Mouse (Mus musculus): ENCODE measurements around the gene Gm20696. TPM values are rescaled to one million over a fixed set of nuclear protein-coding genes. Genes with fewer than 3 reads are reported as not detected.

The Gm20696 gene
- polyA plus RNA-seq, 1 experiment from 2014 or later: 6.5 TPM

GRCm38 (mm10) chr6:99263061-99263885, 403.3 kb downstream of the Gm20696 start:
- H3K36me3 ChIP-seq: no peaks in the 10 kb centered on the region
- H3K9ac ChIP-seq: no peak overlapping the region
- H3K4me2 ChIP-seq (replicated peaks): peak overlapping the region; percentile 21; the same call in 1 of the 2 replicates
- ATAC-seq (ENCODE audit: low FRiP score, low read depth): no peak
- no peak overlapping the region for H3K27ac ChIP-seq
- 14% methylated on average over 10 of the region's 12 CpGs for WGBS
- no peaks in the 10 kb centered on the region for H3K27me3 ChIP-seq
- no peak overlapping the region for H3K4me3 ChIP-seq
- H3K4me1 ChIP-seq: peaks cover 56% of the 10 kb centered on the region
- no peaks in the 10 kb centered on the region for H3K9me3 ChIP-seq

GRCm38 (mm10) chr6:99261737-99262130, 404.9 kb downstream of the Gm20696 start:
- Histone ChIP-seq H3K9me3 (no peaks in the 10 kb centered on the region), H3K27ac (no peak overlapping the region), H3K27me3 (no peaks in the 10 kb centered on the region), H3K9ac (no peak overlapping the region), H3K4me1 (peaks cover 50% of the 10 kb centered on the region), H3K36me3 (no peaks in the 10 kb centered on the region), H3K4me2 (replicated peaks) (no peak overlapping the region), H3K4me3 (no peak overlapping the region)
- WGBS: 61% methylated on average over 4 of the region's 4 CpGs
- no peak for ATAC-seq (ENCODE audit: low FRiP score, low read depth)

GRCm38 (mm10) chr6:99260941-99261736, 405.5 kb downstream of the Gm20696 start:
- Histone ChIP-seq H3K27ac (no peak overlapping the region), H3K9ac (no peak overlapping the region), H3K4me2 (replicated peaks) (no peak overlapping the region), H3K4me3 (no peak overlapping the region), H3K27me3 (no peaks in the 10 kb centered on the region), H3K4me1 (peaks cover 44% of the 10 kb centered on the region), H3K9me3 (no peaks in the 10 kb centered on the region), H3K36me3 (no peaks in the 10 kb centered on the region)
- 61% methylated on average over 11 of the region's 11 CpGs for WGBS
- ATAC-seq (ENCODE audit: low FRiP score, low read depth): no peak

- no peaks in the 10 kb centered on the region for H3K36me3 ChIP-seq
- no peak overlapping the region for H3K4me2 ChIP-seq (replicated peaks)
- H3K27me3 ChIP-seq: no peaks in the 10 kb centered on the region
- H3K9me3 ChIP-seq: no peaks in the 10 kb centered on the region
- H3K9ac ChIP-seq: no peak overlapping the region
- peaks cover 18% of the 10 kb centered on the region for H3K4me1 ChIP-seq
- ATAC-seq (ENCODE audit: low FRiP score, low read depth): no peak
- WGBS: 77% methylated on average over 5 of the region's 5 CpGs
- no peak overlapping the region for H3K27ac ChIP-seq
- H3K4me3 ChIP-seq: no peak overlapping the region
These were observed 408.3 kb downstream of the Gm20696 start for GRCm38 (mm10) chr6:99258346-99258745.

GRCm38 (mm10) chr6:99257676-99258075, 408.9 kb downstream of the Gm20696 start:
- no peaks in the 10 kb centered on the region for H3K9me3 ChIP-seq
- no peak for ATAC-seq (ENCODE audit: low FRiP score, low read depth)
- no peaks in the 10 kb centered on the region for H3K36me3 ChIP-seq
- no peak overlapping the region for H3K9ac ChIP-seq
- WGBS: 78% methylated on average over 2 of the region's 2 CpGs
- H3K4me2 ChIP-seq (replicated peaks): no peak overlapping the region
- no peak overlapping the region for H3K4me3 ChIP-seq
- no peak overlapping the region for H3K27ac ChIP-seq
- no peaks in the 10 kb centered on the region for H3K27me3 ChIP-seq
- H3K4me1 ChIP-seq: peaks cover 11% of the 10 kb centered on the region

- Histone ChIP-seq H3K9me3 (no peaks in the 10 kb centered on the region), H3K27ac (no peak overlapping the region), H3K9ac (no peak overlapping the region), H3K4me3 (no peak overlapping the region), H3K4me1 (no peaks in the 10 kb centered on the region), H3K4me2 (replicated peaks) (no peak overlapping the region), H3K36me3 (no peaks in the 10 kb centered on the region), H3K27me3 (no peaks in the 10 kb centered on the region)
- 83% methylated on average over 8 of the region's 8 CpGs for WGBS
- ATAC-seq (ENCODE audit: low FRiP score, low read depth): no peak
These were observed 413.3 kb downstream of the Gm20696 start for GRCm38 (mm10) chr6:99253331-99253730.

GRCm38 (mm10) chr6:99252816-99253215, 413.8 kb downstream of the Gm20696 start:
- Histone ChIP-seq H3K27me3 (no peaks in the 10 kb centered on the region), H3K4me3 (no peak overlapping the region), H3K27ac (no peak overlapping the region), H3K4me1 (no peaks in the 10 kb centered on the region), H3K9ac (no peak overlapping the region), H3K36me3 (no peaks in the 10 kb centered on the region), H3K4me2 (replicated peaks) (no peak overlapping the region), H3K9me3 (no peaks in the 10 kb centered on the region)
- ATAC-seq (ENCODE audit: low FRiP score, low read depth): no peak
- 73% methylated on average over 5 of the region's 5 CpGs for WGBS

GRCm38 (mm10) chr6:99251924-99252323, 414.7 kb downstream of the Gm20696 start:
- Histone ChIP-seq H3K9me3 (no peaks in the 10 kb centered on the region), H3K27ac (no peak overlapping the region), H3K9ac (no peak overlapping the region), H3K27me3 (no peaks in the 10 kb centered on the region), H3K4me2 (replicated peaks) (no peak overlapping the region), H3K4me3 (no peak overlapping the region), H3K36me3 (no peaks in the 10 kb centered on the region), H3K4me1 (no peaks in the 10 kb centered on the region)
- no peak for ATAC-seq (ENCODE audit: low FRiP score, low read depth)
- WGBS: 88% methylated on average over 4 of the region's 4 CpGs

- 85% methylated on average over 3 of the region's 3 CpGs for WGBS
- Histone ChIP-seq H3K36me3 (no peaks in the 10 kb centered on the region), H3K4me1 (no peaks in the 10 kb centered on the region), H3K9me3 (no peaks in the 10 kb centered on the region), H3K27me3 (no peaks in the 10 kb centered on the region), H3K27ac (no peak overlapping the region), H3K4me2 (replicated peaks) (no peak overlapping the region), H3K9ac (no peak overlapping the region), H3K4me3 (no peak overlapping the region)
- no peak for ATAC-seq (ENCODE audit: low FRiP score, low read depth)
These were observed 415.4 kb downstream of the Gm20696 start for GRCm38 (mm10) chr6:99251222-99251621.

- no peaks in the 10 kb centered on the region for H3K4me1 ChIP-seq
- no peaks in the 10 kb centered on the region for H3K9me3 ChIP-seq
- no peaks in the 10 kb centered on the region for H3K27me3 ChIP-seq
- no peaks in the 10 kb centered on the region for H3K36me3 ChIP-seq
- H3K9ac ChIP-seq: no peak overlapping the region
- H3K4me3 ChIP-seq: no peak overlapping the region
- no peak overlapping the region for H3K27ac ChIP-seq
- no peak overlapping the region for H3K4me2 ChIP-seq (replicated peaks)
- WGBS: 83% methylated on average over 5 of the region's 5 CpGs
- ATAC-seq (ENCODE audit: low FRiP score, low read depth): no peak
These were observed 417.0 kb downstream of the Gm20696 start for GRCm38 (mm10) chr6:99249496-99250030.

- WGBS: 56% methylated on average over 8 of the region's 8 CpGs
- Histone ChIP-seq H3K27ac (no peak overlapping the region), H3K4me2 (replicated peaks) (no peak overlapping the region), H3K27me3 (no peaks in the 10 kb centered on the region), H3K4me3 (no peak overlapping the region), H3K4me1 (no peaks in the 10 kb centered on the region), H3K9ac (no peak overlapping the region), H3K9me3 (no peaks in the 10 kb centered on the region), H3K36me3 (no peaks in the 10 kb centered on the region)
- ATAC-seq (ENCODE audit: low FRiP score, low read depth): no peak
These were observed 418.2 kb downstream of the Gm20696 start for GRCm38 (mm10) chr6:99248396-99248795.

- 88% methylated on average over 10 of the region's 10 CpGs for whole genome bisulfite sequencing
- ATAC-seq (ENCODE audit: low FRiP score, low read depth): no peak
- no peak overlapping the region for H3K4me2 ChIP-seq (replicated peaks)
- H3K36me3 ChIP-seq: no peaks in the 10 kb centered on the region
- H3K27ac ChIP-seq: no peak overlapping the region
- H3K27me3 ChIP-seq: no peaks in the 10 kb centered on the region
- H3K4me1 ChIP-seq: no peaks in the 10 kb centered on the region
- H3K9me3 ChIP-seq: no peaks in the 10 kb centered on the region
- no peak overlapping the region for H3K9ac ChIP-seq
- no peak overlapping the region for H3K4me3 ChIP-seq
These were observed 424.8 kb downstream of the Gm20696 start for GRCm38 (mm10) chr6:99241625-99242395.
